Mouse (Mus musculus) testis, adult 2 months (tissue): ENCODE data around the gene Wipf3. TPM values are rescaled to one million over a fixed set of nuclear protein-coding genes. Genes with fewer than 3 reads are reported as not detected.

Experiments
- H3K27ac ChIP-seq: fragments of 200-500 bp; 2 replicates; pipeline ENCODE4 v1.5.1; 2012; ENCODE audit warnings: low read depth, low read length; ENCODE audit not compliant: control insufficient read depth, insufficient read depth
- H3K27me3 ChIP-seq: fragments of 200-500 bp; 2 replicates; pipeline ENCODE4 v1.6.1; 2012; ENCODE audit warnings: mild to moderate bottlenecking, low read length, moderate library complexity; ENCODE audit not compliant: control insufficient read depth, insufficient read depth
- H3K36me3 ChIP-seq: fragments of 200-500 bp; 2 replicates; pipeline ENCODE4 v1.6.1; 2012; ENCODE audit warnings: mild to moderate bottlenecking, low read length; ENCODE audit not compliant: control insufficient read depth, insufficient read depth
- H3K4me1 ChIP-seq: fragments of 200-500 bp; 2 replicates; pipeline ENCODE4 v1.6.1; 2012; ENCODE audit warnings: low read length; ENCODE audit not compliant: control insufficient read depth, insufficient read depth
- H3K4me3 ChIP-seq: fragments of 200-500 bp; 2 replicates; pipeline ENCODE4 v1.5.1; 2012; ENCODE audit warnings: low read depth, mild to moderate bottlenecking, low read length, moderate library complexity, mixed read lengths; ENCODE audit not compliant: control insufficient read depth
- CTCF ChIP-seq: fragments of 200-500 bp; IDR thresholded peaks from 2 replicates; pipeline ENCODE4 v1.5.1; 2012; ENCODE audit warnings: low read depth, mild to moderate bottlenecking, inconsistent platforms, low read length, moderate library complexity; ENCODE audit not compliant: control insufficient read depth, insufficient read depth, insufficient replicate concordance
- POLR2A ChIP-seq: fragments of 200-500 bp; IDR thresholded peaks from 2 replicates; pipeline ENCODE4 v1.6.1; 2012; ENCODE audit warnings: low read depth, mild to moderate bottlenecking, inconsistent platforms, low read length, moderate library complexity; ENCODE audit not compliant: control insufficient read depth
- polyA plus RNA-seq: library from polyadenylated mRNA; depleted of rRNA; stranded (reverse); fragments of >200 nt; gene quantifications from 2 replicates; pipeline ENCODE4 v1.2.3, GENCODE M21; 2012

Wipf3 gene
- polyA plus RNA-seq, 1 experiment, result 18.2 TPM

GRCm38 (mm10) chr6:54531048-54531481 is 101.7 kb downstream of the Wipf3 start:
- TF ChIP-seq POLR2A (no peak), CTCF (no peak)
- Histone ChIP-seq H3K27me3 (no peaks in the 10 kb centered on the region), H3K4me1 (no peaks in the 10 kb centered on the region), H3K27ac (no peak overlapping the region), H3K4me3 (no peak overlapping the region), H3K36me3 (no peaks in the 10 kb centered on the region)

GRCm38 (mm10) chr6:54535485-54535884 is 106.1 kb downstream of the Wipf3 start:
- Histone ChIP-seq H3K4me3 (no peak overlapping the region), H3K36me3 (no peaks in the 10 kb centered on the region), H3K4me1 (no peaks in the 10 kb centered on the region), H3K27ac (no peak overlapping the region), H3K27me3 (no peaks in the 10 kb centered on the region)
- no peak for TF ChIP-seq CTCF
- TF ChIP-seq POLR2A, result no peak

- H3K27me3 ChIP-seq, result no peaks in the 10 kb centered on the region
- H3K27ac ChIP-seq, result no peak overlapping the region
Measured at GRCm38 (mm10) chr6:54537053-54537452, 107.7 kb downstream of the Wipf3 start.

GRCm38 (mm10) chr6:54538773-54539173 is 109.4 kb downstream of the Wipf3 start:
- Histone ChIP-seq H3K4me3 (no peak overlapping the region), H3K36me3 (no peaks in the 10 kb centered on the region), H3K4me1 (no peaks in the 10 kb centered on the region), H3K27ac (no peak overlapping the region), H3K27me3 (no peaks in the 10 kb centered on the region)
- TF ChIP-seq POLR2A (no peak), CTCF (no peak)

More at GRCm38 (mm10) chr6:54537053-54537452, 107.7 kb downstream of the Wipf3 start:
- Histone ChIP-seq H3K4me3 (no peak overlapping the region), H3K36me3 (no peaks in the 10 kb centered on the region), H3K4me1 (no peaks in the 10 kb centered on the region)
- no peak for TF ChIP-seq POLR2A
- no peak for TF ChIP-seq CTCF

- no peaks in the 10 kb centered on the region for H3K27me3 ChIP-seq
- no peaks in the 10 kb centered on the region for H3K4me1 ChIP-seq
- H3K4me3 ChIP-seq, result no peak overlapping the region
- TF ChIP-seq POLR2A, result no peak
- no peak for TF ChIP-seq CTCF
- no peaks in the 10 kb centered on the region for H3K36me3 ChIP-seq
- H3K27ac ChIP-seq, result no peak overlapping the region
Measured at GRCm38 (mm10) chr6:54539396-54539795, 110.0 kb downstream of the Wipf3 start.

- Histone ChIP-seq H3K36me3 (no peaks in the 10 kb centered on the region), H3K27me3 (no peaks in the 10 kb centered on the region), H3K4me1 (no peaks in the 10 kb centered on the region), H3K27ac (peak overlapping the region; percentile 6; the same call in 1 of the 2 replicates), H3K4me3 (no peak overlapping the region)
- TF ChIP-seq CTCF, result no peak
Measured at GRCm38 (mm10) chr6:54540252-54540887, 111.0 kb downstream of the Wipf3 start.

GRCm38 (mm10) chr6:54542836-54543235 is 113.4 kb downstream of the Wipf3 start:
- Histone ChIP-seq H3K27me3 (no peaks in the 10 kb centered on the region), H3K27ac (no peak overlapping the region), H3K4me1 (no peaks in the 10 kb centered on the region), H3K4me3 (no peak overlapping the region), H3K36me3 (no peaks in the 10 kb centered on the region)
- TF ChIP-seq CTCF (no peak), POLR2A (no peak)
